Mouse (Mus musculus) heart, adult 8-10 months (tissue): ENCODE results near the gene Prss43. TPM values are rescaled to one million over a fixed set of nuclear protein-coding genes. Genes with fewer than 3 reads are reported as not detected.
"Not testable (repeated sequence)": the region's sequence is repeated elsewhere in the genome, so short reads cannot be mapped to it uniquely, and the experiment has no call there.

ENCODE experiments used
- DNase-seq: peaks from one replicate; pipeline ENCODE4 v3.0.0; 2022; ENCODE audit warnings: low spot score
- total RNA-seq, 4 experiments: library from RNA; stranded (reverse); gene quantifications; 2 replicates each; pipeline ENCODE4 v1.2.4; 2022

The Prss43 gene
- total RNA-seq, result not detected

DNA sequence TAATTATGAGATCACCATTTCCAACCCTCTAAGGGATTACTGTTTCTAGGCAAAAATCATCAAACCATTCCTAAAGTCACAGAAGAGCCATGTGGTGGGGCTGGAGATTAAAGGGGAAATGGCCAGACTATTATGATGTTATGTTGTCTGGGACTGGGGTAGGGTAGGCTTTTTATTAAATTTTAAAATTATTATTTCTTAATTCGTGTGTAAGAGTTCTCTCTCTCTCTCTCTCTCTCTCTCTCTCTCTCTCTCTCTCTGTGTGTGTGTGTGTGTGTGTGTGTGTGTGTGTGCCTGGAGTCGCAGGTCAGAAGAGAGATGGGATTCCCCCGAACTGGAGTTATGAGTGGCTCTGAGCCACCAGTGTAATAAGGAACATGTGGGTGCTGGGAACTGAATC, at the start of gene Prss43:
Prss43 (plus strand) TSS at position 301 of the 400 bp plus-strand sequence.
- DNase-seq, result peak; percentile 16

DNA sequence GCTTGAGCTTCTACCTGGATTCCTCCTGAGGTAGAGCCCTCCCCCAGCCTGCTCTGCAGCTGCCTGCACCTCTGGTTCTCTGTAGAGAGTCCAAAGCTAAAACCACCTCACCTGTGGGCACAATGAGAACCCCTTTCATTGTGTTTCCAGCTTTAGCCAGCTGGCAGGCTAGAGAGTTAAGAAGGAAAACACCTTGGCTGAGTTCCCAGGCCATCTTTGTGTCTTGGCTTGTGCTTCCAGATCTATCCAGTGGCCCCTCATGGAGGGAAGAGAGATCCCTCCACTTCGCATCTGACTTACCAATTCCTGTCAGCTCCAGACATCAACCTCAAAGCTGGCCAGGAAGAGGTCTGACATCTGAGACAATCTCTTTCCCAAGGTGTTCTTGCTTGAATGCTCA, 48.4 kb upstream of the Prss43 start:
- DNase-seq, result no peak

DNA sequence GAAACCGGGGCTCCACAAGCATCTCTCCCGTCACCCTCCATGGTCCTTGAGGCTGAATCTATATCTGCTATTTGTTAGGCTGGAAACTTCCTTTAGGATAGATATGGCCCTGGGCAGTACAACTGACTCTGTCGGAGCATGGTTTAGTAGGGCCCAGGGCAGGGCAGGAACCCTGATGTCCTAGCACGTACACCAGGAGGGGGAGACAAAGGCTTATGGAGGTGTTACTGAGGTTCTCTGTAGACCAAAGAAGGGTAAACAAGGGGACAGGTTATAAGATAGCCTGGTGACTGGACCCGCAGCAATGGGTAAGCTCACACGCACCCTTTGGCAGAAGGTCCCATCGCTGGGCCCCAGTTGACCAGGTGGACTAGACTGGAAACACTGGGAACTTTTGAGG, 47.9 kb upstream of the Prss43 start:
- DNase-seq, result no peak

DNA sequence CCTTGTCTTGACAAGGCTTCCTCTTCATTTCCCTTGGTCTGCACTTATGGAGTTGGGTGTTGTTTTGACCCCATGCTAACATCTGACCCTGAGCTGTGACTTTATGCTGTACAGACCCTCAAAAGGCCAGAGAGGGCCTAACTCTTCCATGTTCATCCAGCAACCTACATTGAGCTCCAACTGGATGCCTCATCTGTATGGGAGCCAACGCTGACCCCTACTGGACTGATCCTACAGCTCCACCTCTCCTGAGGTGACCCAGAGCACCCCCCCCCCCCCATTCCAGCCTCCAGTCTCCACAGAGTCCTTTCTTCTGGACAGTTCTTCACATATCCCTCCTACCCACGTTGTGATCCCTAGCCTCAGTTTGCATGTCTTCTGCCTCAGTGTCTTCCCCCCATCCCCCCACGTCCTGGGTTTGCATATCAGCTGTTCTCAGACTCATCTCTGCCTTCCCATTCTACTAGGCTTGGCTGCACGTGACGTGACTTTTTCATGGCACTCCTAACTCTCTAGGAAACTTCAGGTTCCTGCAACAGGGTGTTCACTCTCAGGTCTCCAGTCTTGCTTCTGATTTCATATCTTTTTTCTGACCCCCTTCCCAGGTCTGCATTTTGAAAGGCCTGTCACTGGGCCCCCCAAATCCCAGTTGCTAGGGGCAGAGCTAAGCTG, 47.1 kb upstream of the Prss43 start:
- DNase-seq, result no peak

DNA sequence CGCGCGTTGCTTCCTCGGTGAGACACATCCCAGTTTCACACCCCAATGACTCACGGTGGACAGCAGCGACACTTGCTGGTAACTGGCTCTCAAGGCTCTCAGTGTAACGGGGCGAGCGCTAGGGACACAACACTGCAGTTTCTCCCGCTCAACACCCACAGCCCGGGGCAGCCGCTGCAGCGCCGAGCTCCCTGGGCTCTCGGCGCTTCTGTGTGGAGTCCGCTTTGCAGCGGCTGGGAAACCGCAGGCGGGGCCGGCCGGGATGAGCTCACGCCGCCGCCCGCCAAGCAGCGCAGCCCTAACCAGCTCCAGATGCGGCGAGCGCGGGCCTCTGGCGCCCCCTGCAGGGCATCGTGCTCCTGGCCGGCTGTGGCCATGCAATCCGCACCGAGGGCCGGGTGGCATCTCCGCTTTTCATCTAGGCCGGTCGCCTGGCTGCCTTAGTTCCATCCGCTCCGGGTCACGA, 45.2 kb upstream of the Prss43 start:
- DNase-seq, result peak; percentile 92

DNA sequence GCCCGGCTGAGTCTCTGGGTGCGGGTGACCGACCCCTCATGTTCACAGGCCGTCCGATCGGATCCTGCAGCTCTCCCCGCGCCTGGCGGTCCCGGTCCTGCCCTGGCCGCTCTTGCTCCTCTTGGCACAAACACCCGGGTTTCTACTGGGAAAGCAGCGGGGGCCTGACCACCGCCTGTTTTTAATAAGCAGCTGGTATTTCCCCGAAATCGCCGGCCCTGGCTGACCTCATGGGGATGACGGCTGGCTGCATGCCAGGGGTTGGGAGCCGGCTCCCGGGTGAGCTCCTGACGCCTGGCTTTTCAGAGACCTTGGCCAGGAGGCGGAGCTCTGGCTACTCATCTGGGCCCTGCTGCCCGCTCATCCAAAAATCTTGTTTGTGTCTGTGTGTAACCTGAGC, 44.8 kb upstream of the Prss43 start:
- peak; percentile 84 for DNase-seq

DNA sequence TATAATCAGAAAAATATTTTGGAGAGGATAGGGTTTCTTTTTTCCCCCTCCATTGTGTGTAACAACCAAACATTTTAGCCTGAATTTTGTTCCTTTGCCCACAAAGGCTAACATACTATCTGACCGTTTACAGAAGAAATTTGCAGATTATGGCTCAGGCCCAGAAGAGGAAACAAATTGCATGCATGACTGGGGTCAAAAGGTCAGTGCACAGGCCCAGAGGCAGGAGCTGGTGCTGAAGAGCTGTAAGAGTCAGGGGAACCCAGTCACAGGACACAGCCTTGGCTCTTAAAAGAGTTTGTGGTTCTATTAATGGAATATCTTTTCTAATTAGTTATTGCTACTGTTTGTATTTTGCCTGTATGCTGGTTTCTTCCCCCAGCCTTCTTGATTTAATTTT, 42.9 kb upstream of the Prss43 start:
- DNase-seq, result no peak

DNA sequence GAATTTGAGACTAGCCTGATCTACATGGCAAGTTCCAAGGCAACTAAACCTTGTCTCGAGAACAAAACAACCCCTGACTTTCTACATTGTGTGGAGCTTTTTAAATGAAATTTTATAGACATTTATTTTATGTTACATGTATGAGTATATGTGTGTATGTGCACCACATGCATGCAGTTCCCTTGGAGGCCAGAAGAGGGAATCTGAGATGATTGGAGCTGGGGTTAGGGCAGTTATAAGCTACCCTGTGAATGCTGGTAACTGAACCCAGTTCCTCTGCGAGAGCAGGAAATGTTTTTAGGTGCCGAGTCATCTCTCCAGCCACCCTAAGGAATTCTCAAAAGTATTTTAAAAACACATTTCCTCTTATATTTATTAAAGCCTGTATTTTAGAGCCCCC, 38.3 kb upstream of the Prss43 start:
- no peak for DNase-seq

DNA sequence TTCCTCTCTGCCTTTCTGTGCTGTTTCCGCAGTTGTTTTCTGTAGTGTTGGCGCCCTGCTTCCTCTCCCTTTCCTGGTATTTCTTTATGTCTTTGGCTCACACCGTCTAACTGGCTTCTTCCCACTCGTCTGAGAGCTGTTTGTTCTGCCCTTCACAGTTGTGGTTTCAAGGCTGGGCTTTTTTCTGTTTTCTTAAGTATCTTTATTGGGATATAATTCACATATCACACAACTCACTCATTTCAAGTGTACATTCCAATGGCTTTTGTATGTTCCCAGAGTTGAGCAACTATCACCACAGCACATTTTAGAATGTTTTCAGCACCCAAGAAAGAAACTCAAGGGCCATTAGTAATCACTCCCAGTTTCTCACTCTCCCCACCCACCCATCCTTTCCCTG, 36.0 kb upstream of the Prss43 start:
- no peak for DNase-seq

DNA sequence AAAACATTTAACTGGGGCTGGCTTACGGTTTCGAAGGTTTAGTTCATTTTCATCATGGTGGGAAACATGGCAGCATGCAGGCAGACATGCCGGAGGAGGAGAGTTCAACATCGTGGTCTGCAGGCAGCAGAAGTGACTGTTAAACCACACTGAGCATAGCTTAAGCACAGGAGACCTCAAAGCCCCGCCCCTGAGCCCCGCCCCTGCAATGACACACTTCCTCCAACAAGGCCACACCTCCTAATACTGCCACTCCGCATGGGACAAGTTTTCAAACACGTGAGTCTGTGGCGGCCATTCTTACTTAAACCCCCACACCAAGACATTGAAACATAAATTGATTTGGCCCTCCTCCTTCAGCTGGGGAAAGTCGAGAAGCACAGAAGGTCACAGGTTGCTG, 29.5 kb upstream of the Prss43 start:
- DNase-seq, result no peak

DNA sequence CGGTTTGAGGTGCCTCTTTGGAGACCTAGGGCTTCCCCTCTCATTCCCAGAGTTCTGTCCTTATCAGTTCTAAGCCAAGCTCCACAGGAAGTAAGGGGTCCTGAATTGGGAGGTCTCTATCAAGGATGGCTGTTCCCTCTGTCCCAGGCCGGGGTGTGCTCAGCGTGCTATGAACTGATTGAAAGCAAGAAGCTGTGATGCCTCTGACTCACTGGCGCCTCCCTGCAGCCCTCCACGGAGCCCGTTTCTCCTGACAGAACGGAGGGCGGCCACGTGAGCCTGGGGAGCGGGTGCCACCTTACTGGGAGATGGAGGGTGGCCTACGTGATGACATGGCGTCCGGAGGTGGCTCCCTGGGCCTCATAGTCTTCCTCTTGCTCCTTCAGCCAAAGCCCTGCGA, 28.6 kb upstream of the Prss43 start, which contains the start of gene Prss42:
Prss42 (plus strand) TSS at position 301 of the 400 bp plus-strand sequence.
- no peak for DNase-seq

DNA sequence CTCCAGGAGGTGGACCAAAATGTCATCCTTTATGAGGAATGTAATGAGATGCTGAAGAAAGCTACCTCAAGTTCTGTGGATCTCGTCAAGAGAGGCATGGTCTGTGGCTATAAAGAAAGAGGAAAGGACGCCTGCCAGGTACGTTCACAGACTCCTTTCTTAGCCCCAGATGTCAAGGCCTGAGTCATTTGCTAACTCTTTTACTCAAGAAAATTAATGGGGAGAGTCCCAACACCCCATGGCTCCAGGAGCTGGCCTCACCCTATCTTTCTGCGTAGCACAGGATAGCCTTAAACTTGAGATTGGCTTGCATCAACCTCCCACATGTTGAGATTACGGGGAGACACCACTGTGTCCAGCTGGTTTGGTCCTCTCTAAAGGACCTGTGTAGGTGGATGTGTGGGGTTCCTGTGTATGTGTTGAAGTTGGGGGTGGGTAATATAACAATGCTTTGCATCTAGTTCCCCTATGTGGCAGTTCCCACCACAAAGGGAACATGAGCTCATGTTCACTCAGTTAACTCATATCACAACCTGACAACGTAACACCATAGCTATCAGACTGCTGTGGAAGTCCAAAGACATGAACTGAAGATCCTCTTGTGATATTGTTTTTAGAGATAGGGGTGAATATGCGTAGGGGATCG, 25.5 kb upstream of the Prss43 start:
- no peak for DNase-seq

DNA sequence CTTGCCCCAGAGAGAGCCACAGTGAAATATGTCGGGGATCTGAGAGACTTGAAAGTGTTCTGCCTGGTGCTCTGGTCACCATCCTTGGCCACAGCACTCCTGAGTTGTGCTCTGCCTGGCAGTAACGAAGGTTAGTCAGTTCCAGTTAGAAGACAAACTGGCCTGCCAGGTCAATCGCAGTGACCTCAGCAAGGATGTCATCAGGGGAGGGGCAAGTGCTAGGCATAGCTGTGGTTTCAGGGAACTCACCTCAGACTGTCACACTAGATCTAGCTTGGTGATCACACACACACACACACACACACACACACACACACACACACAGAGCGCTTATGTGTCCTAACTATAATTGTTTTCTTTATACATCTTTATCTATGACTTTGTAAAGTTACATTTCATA, 23.2 kb upstream of the Prss43 start:
- DNase-seq, result no peak

DNA sequence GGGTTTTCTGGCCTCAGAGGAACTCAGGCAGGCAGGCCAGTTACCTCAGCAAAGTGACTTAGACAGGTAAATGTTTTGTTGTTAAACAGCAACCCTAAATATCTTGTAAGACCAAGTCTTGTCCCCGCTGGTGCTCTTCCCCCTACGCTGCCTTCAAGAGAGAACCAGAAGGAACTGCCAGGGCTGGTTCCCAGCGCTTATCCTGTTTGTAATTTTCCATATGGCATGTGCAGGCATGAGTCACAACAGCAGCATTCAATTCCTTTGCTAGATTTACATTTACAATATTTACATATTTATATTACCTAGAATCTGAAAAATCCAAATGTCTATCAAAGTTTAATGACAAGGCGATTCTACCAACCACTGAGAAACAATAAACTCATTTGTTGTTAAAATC, 16.4 kb upstream of the Prss43 start:
- no peak for DNase-seq

DNA sequence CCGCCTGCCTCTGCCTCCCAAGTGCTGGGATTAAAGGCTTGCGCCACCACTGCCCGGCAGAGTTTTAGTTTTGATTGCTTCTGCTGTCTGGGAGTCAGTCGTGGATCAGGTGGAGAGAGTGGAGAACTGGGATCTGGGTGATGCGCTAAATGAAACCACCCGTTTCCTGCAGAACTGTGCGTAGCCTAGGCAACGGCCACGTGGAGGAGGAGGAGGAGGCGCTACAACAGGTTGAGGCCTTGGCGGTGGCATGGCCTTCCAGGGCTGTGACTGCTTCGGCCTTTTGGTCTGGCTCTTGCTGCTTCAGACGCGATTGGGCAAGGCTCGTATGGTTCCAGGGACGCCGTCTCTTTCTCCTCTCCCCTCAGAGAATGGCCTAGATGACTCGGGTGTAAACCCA, 12.7 kb upstream of the Prss43 start, which contains the start of gene Prss44:
Prss44 (plus strand) TSS at position 206 of the 400 bp plus-strand sequence.
- DNase-seq, result no peak

DNA sequence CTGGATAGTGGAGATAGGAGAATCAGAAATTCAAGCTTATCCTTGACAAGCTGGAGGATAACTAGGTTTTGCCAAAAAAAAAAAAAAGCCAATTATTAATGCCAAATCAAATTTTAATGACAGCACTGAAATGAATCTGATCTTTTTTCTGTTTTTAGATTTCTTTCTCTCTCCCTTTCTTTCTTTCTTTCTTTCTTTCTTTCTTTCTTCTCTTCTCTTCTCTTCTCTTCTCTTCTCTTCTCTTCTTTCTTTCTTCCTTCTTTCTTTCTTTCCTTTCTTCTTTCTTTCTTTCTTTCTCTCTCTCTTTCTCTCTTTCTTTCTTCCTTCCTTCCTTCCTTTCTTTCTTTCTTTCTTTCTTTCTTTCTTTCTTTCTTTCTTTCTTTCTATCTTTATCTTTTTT, 5.9 kb upstream of the Prss43 start:
- DNase-seq, result not testable (repeated sequence)

DNA sequence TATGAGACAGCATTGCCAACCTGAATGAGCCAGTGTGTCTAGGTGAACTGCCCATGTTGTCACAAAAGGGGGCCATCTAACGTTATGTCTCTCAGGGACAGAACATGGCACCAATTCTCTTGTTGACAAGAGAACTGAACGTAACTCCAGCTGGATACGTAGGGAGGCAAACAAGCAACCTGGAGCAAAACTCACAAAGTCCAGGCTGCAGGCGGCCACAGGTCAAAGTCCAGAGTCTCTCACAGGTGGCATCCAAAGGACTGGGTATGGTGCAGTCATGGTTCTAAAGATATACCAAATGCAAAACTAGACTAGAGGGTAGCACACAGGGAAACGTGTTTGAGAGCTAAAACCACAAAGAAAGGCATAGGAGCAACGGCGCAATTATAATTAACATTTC, 5.1 kb upstream of the Prss43 start:
- DNase-seq, result no peak

DNA sequence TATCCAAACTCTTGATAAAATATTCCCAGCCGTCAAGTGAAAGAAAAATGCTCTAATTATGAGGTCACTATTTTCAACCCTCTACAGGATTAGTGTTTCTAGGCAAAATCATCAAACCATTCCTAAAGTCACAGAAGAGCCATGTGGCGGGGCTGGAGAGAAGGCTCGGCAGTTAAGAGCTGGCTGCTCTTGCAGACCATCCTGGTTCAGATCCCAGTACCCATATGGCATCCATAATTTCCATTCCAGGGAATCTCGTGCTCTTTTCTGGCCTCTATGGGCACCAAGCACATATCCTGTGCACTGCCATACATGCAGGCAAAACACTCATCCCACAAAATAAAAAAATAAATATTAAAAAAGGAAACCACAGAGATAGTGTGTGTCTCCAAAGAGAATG, 1.1 kb upstream of the Prss43 start:
- no peak for DNase-seq

DNA sequence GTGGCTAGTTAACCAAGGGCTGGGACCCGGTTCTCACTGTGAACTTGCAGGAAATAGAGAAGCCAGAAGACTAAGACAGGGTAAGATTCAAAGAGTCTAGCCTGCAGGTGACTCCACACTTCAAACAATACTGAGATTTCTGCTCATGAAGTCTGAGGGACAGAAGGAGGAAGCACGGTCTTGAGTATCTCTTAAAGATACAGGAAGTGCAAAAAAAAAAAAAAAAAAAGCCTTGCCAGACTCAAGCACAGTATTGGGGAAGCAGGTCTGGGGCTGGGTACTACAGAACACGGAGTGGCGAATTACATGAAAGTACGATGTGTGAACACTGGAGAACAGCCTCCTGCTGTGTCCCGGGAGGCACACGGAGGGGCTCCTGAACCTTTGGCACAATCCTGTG, 658 bp upstream of the Prss43 start:
- no peak for DNase-seq

DNA sequence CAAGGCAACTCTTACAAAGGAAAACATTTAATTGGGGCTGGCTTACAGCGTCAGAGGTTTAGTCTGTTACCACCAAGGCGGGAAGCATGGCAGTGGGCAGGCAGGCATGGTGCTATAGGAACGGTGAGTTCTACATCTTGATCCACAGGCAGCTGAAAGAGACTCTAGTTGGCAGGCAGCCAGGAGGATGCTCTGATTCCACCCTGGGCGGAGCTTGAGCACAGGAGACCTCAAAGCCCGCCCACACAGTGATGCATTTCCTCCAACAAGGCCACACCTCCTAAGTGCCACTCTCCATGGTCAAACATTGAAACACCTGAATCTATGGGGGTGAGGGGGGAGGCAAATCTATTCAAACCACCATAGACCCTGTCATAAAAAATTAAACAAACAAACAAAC, 6.5 kb downstream of the Prss43 start:
- no peak for DNase-seq

DNA sequence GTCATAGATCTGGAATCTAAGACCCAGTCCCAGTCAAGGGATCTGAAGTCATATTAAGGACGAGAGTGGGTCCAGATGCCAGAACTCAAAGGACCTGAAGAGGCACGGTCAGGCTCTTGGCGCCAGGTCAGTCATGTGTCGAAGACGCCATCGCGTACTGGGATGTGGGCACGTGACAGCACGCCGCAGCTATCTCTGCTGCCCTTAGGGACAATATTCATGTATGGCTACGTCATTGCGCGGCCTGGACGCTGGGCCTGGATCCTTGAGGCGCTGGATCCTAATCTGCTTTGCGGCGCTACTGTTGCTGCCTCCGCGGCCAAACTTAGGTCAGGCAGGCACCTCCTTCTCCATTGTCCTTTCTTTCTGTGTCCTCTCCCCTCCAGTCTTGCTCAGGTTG, 7.9 kb downstream of the Prss43 start, which contains the start of gene Prss45:
Prss45 (plus strand) TSS at position 178 of the 400 bp plus-strand sequence.
- DNase-seq, result no peak

DNA sequence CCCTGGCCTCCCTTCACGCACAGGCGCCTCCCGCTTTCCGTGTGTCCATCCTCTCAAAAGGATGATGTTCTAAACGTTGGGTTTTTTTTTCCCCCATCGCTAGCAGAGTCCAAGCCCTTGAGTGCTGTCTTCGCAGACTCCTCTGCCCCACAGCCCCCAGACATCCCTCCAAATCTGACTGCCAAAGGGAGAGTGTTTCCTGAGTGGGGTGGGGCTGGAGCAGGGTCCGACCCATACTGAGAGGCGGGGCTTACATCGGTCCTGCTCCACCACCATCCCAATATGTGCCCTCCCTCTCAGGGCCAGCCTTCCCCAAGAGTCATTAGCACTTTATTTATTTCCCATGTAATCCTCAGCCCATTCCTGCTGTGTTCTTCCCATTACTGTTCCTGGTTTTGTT, 8.5 kb downstream of the Prss43 start:
- DNase-seq, result no peak

DNA sequence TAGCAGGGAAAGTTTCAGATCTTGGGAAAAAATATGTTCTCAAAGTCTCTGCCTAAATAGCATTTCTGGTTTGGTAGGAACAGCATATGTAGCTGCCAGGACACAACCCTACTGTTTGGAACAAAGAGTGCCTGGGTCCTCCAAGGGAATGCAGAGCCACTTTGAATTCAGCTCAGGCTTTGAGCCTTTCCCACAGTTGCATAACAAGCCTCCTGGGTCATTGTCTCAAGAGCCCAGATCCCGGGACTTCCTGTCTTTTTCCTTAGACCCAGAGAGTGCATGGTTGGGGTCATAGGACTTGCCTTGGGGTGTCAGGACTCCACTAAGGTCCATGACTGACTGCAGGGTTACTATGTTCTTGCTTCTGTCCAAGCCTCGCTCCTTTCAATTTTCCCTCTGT, 9.6 kb downstream of the Prss43 start:
- peak; percentile 37 for DNase-seq
